Mouse (Mus musculus) neural tube, embryonic 13.5 days (tissue): ENCODE data around the gene Slc12a9. TPM values are rescaled to one million over a fixed set of nuclear protein-coding genes. Genes with fewer than 3 reads are reported as not detected.

Experiments used
- ATAC-seq: fragments of 200-750 bp; cut with Nextera tagmentation; 2 replicates; pipeline ENCODE4 v1.8.0; 2017; ENCODE audit warnings: low read depth, mild to moderate bottlenecking, moderate TSS enrichment, moderate library complexity
- H3K27ac ChIP-seq: fragments of 300-500 bp; sonication (generic); replicated peaks from 2 replicates; pipeline ENCODE4 v1.5.1; 2015; ENCODE audit warnings: moderate library complexity, mild to moderate bottlenecking, inconsistent platforms
- H3K27me3 ChIP-seq: fragments of 300-500 bp; sonication (generic); 2 replicates; pipeline ENCODE4 v1.6.1; 2015; ENCODE audit warnings: mild to moderate bottlenecking, inconsistent platforms
- H3K36me3 ChIP-seq: fragments of 300-500 bp; sonication (generic); 2 replicates; pipeline ENCODE4 v1.6.1; 2015; ENCODE audit warnings: mild to moderate bottlenecking, inconsistent platforms
- H3K4me1 ChIP-seq: fragments of 300-500 bp; sonication (generic); replicated peaks from 2 replicates; pipeline ENCODE4 v1.6.1; 2015; ENCODE audit warnings: inconsistent platforms
- H3K4me2 ChIP-seq: fragments of 300-500 bp; sonication (generic); 2 replicates; pipeline ENCODE4 v1.6.1; 2015; ENCODE audit warnings: inconsistent platforms, mild to moderate bottlenecking, moderate library complexity
- H3K4me3 ChIP-seq: fragments of 300-500 bp; sonication (generic); 2 replicates; pipeline ENCODE4 v1.5.1; 2015; ENCODE audit warnings: mild to moderate bottlenecking, inconsistent platforms
- H3K9ac ChIP-seq: fragments of 300-500 bp; sonication (generic); 2 replicates; pipeline ENCODE4 v1.6.1; 2015; ENCODE audit warnings: moderate library complexity, mild to moderate bottlenecking, inconsistent platforms
- H3K9me3 ChIP-seq: fragments of 300-500 bp; sonication (generic); 2 replicates; pipeline ENCODE4 v1.6.1; 2016; ENCODE audit warnings: inconsistent platforms
- WGBS: fragments of 180-500 bp; shearing (Covaris S2); methylation state at CpG from one replicate; pipeline ENCODE4 v1.1.7; 2015; 5-methylcytosine and 5-hydroxymethylcytosine counted together
- microRNA-seq: library from miRNA; unstranded; fragments of <30 nt; microRNA quantifications from one replicate; pipeline ENCODE4, GENCODE M21; 2016
- polyA plus RNA-seq: library from polyadenylated mRNA; unstranded; fragments of >200 nt; fragmentation: Nextera tagmentation; extraction: Ambion mirVana; gene quantifications from 2 replicates; pipeline ENCODE4 v1.2.1, GENCODE M21; 2015

Gene Slc12a9
- polyA plus RNA-seq, 1 experiment from 2014 or later: 27.4 TPM

DNA sequence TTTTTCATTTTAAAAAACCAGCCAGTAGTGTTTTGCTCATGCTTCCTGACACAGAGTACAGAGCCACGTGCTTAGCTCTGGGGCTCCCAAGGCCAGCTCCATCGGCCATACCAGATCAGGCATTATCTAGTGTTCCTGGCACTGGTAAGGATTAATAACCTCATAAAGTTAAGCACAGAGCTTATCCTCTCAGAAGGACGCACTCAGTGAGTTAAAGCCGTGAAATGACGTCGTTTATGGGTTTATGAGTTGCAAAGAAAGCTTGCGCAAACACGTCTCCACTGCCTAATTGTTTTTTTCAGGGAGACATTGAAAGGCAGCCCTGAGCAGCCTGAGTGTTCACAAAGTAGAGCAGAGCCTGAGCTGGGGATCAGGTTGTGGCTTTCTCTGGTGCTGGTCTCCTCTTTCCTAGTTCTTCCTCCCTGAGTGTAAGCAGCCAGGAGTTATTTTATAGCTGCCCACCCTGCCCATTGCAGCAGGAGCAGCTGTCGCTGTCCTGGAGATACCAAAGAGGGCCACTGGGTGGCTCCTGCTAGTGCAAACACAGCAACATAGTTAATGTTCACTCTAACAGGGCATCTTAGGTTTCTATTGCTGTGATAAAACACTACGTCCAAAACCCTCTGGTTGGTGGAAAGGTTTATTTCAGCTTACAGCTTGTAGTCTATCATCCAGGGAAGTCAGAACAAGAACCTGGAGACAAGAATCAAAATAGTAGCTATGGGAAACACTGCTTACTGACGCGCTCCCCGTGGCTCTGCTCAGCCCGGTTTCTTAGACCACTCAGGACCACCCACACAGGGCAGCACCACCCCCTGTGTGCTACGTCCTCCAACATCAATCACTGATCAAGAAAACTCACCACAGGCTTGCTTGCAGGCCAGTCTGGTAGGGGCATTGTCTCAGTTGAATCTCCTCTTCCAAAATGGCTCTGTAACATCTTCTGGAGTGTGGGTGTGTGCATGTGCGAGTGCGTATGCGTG, 55.7 kb downstream of the Slc12a9 start:
- Histone ChIP-seq H3K36me3 (no peaks in the 10 kb centered on the region), H3K4me2 (peak overlapping the region; percentile 40), H3K9ac (peak overlapping the region; percentile 32; the same call in 1 of the 2 replicates), H3K4me1 (peaks cover 10% of the 10 kb centered on the region), H3K9me3 (peaks cover 5% of the 10 kb centered on the region; the same call in 1 of the 2 replicates), H3K27me3 (no peaks in the 10 kb centered on the region; the same call in 1 of the 2 replicates), H3K27ac (no peak overlapping the region), H3K4me3 (no peak overlapping the region)
- 25% methylated on average over 18 of the region's 18 CpGs for WGBS
- ATAC-seq: peak; percentile 84

DNA sequence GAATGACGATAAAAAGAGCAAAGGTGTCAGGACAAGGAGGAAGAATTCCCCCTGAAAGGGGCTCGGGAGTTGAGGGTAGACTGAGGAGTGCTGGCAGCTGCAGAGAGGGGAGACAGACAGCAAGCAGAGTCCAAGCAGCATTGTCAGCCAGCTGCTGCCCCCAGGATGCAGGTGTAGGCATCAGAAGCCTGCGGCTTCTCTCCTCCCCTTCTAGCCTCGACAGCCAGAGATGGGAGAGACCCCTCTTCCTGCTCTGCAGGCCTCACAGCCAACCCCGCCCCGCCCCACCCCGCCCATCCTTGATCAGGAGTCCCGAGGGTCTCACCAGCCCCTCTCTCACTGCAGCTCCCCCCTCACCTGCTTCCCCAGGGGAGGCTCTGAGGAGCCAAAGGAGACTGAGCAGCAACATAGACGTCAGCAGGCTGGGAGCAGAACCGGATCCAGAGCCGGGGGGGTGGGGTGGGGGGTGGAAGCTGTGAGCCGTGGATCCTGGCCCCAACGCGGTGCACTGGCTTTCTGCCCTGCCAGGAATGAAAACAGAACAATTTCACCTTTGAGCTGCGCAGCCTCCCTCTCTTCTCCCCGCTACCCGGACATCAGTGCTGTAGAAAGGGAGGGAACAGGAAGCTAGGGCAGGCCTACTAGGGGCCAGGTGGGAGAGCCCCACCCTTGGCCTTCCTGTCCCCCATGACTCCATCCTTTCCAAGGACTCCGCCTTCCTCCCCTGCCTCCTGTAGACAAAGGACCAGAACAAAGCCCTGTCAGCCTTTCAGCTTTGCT, 65.1 kb downstream of the Slc12a9 start:
- no peaks in the 10 kb centered on the region for H3K36me3 ChIP-seq
- no peak overlapping the region for H3K4me3 ChIP-seq
- no peaks in the 10 kb centered on the region for H3K27me3 ChIP-seq
- H3K4me1 ChIP-seq: 0 out of 2 replicates have a peak, but pooled peaks cover 5% of the 10 kb centered on the region
- H3K4me2 ChIP-seq: peak overlapping the region; percentile 30
- H3K9me3 ChIP-seq: peaks cover 8% of the 10 kb centered on the region; the same call in 1 of the 2 replicates
- ATAC-seq: no peak
- no peak overlapping the region for H3K27ac ChIP-seq
- H3K9ac ChIP-seq: peak overlapping the region; percentile 41
- 34% methylated on average over 18 of the region's 18 CpGs for WGBS

GRCm38 (mm10) chr5:137264787-137265186, 68.6 kb downstream of the Slc12a9 start:
- ATAC-seq: no peak
- Histone ChIP-seq H3K4me2 (no peak overlapping the region), H3K27me3 (no peaks in the 10 kb centered on the region), H3K36me3 (no peaks in the 10 kb centered on the region), H3K4me1 (0 out of 2 replicates have a peak, but pooled peaks cover 5% of the 10 kb centered on the region), H3K9me3 (no peaks in the 10 kb centered on the region), H3K9ac (no peak overlapping the region), H3K27ac (no peak overlapping the region), H3K4me3 (no peak overlapping the region)
- 92% methylated on average over 11 of the region's 11 CpGs for WGBS

Small RNA genes lying within 50 kb of the gene (microRNA-seq; reads per million reads assigned to microRNA genes)
- gene Mir7036 (1.2 reads per million), gene Mir8116 (not detected)

Other genes starting within 250 kb of the Slc12a9 start
- gene Trim56, start 217.4 kb downstream of the Slc12a9 start, polyA plus RNA-seq: 2.1 and 2.9 TPM in 2 replicates
- not detected in 2 replicates for gene Muc3, start 184.3 kb downstream of the Slc12a9 start, polyA plus RNA-seq
- gene Muc3a, start 121.2 kb downstream of the Slc12a9 start, polyA plus RNA-seq: 0.10 TPM in 1 of 2 replicates, not detected in the other
- 37.8 and 40.6 TPM in 2 replicates for gene Ache, start 46.1 kb downstream of the Slc12a9 start, polyA plus RNA-seq
- gene Ufsp1, start 39.0 kb downstream of the Slc12a9 start, polyA plus RNA-seq: 15.1 and 18.3 TPM in 2 replicates
- gene Srrt, start 25.9 kb downstream of the Slc12a9 start, polyA plus RNA-seq: 102 and 115 TPM in 2 replicates
- gene Trip6, start 19.2 kb downstream of the Slc12a9 start, polyA plus RNA-seq: 17.7 and 23.8 TPM in 2 replicates
- gene Ephb4, start 16.5 kb upstream of the Slc12a9 start, polyA plus RNA-seq: 10.8 and 13.4 TPM in 2 replicates
- gene Zan, start 143.5 kb upstream of the Slc12a9 start, polyA plus RNA-seq: 0.06 and 0.08 TPM in 2 replicates
- 79.7 and 80.1 TPM in 2 replicates for gene Pop7, start 168.9 kb upstream of the Slc12a9 start, polyA plus RNA-seq
- 16.9 and 17.3 TPM in 2 replicates for gene Gigyf1, start 185.0 kb upstream of the Slc12a9 start, polyA plus RNA-seq
- not detected in 2 replicates for gene Epo, start 199.6 kb upstream of the Slc12a9 start, polyA plus RNA-seq
- 486 and 510 TPM in 2 replicates for gene Gnb2, start 199.9 kb upstream of the Slc12a9 start, polyA plus RNA-seq
- gene Actl6b, start 219.9 kb upstream of the Slc12a9 start, polyA plus RNA-seq: 203 and 222 TPM in 2 replicates
- gene Tfr2, start 236.2 kb upstream of the Slc12a9 start, polyA plus RNA-seq: 3.0 and 3.2 TPM in 2 replicates